Mouse (Mus musculus): Measurements from ENCODE around the gene Pim1.

Pim1 gene

GRCm38 (mm10) chr17:29528568-29529187 is 38.1 kb downstream of the Pim1 start:
- peak; percentile 18 for DNase-seq

- DNase-seq: no peak
Measured at GRCm38 (mm10) chr17:29530508-29530907, 40.0 kb downstream of the Pim1 start.

GRCm38 (mm10) chr17:29531278-29531677 is 40.7 kb downstream of the Pim1 start:
- DNase-seq: no peak

GRCm38 (mm10) chr17:29531757-29532384 is 41.3 kb downstream of the Pim1 start:
- DNase-seq: no peak

- no peak for DNase-seq
Measured at GRCm38 (mm10) chr17:29533866-29534265, 43.3 kb downstream of the Pim1 start.

- DNase-seq: no peak
Measured at GRCm38 (mm10) chr17:29540426-29540825, 49.9 kb downstream of the Pim1 start.

- peak; percentile 88 for DNase-seq
Measured at GRCm38 (mm10) chr17:29541419-29541818, 50.9 kb downstream of the Pim1 start.

GRCm38 (mm10) chr17:29542831-29543690 is 52.5 kb downstream of the Pim1 start:
- no peak for DNase-seq

GRCm38 (mm10) chr17:29544064-29544463 is 53.5 kb downstream of the Pim1 start:
- DNase-seq: no peak

- peak; percentile 54 for DNase-seq
Measured at GRCm38 (mm10) chr17:29545241-29545640, 54.7 kb downstream of the Pim1 start.

Data from kidney, postnatal 14 days (tissue).